Mouse (Mus musculus): ENCODE data around the gene Rnf212b.
"Not testable (repeated sequence)": the region's sequence is repeated elsewhere in the genome, so short reads cannot be mapped to it uniquely, and the experiment has no call there.

The Rnf212b gene

DNA sequence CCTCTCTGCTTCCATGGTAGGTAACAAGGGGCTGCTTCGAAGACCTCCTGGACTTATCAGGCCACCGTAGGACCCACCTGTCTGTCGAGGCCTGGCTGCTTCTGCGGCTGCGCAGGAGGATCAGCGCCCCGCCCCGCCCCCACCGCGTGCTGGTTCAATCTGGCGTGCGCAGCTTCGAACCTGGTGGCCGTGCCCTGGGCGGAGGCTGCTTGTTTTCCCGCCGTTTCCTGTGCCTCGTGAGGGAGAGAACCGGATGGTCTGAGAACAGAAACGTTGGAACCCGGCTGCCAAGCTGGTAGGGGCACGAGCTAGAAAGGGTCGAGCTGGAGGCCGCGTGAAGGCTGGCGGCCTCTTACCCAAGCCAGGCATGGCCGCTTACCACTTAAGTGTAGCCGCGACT lies at the start of gene Rnf212b:
Rnf212b (plus strand) TSS at position 151 of the 400 bp plus-strand sequence.
- no peak for DNase-seq (ENCODE audit: low read depth, low spot score)

DNA sequence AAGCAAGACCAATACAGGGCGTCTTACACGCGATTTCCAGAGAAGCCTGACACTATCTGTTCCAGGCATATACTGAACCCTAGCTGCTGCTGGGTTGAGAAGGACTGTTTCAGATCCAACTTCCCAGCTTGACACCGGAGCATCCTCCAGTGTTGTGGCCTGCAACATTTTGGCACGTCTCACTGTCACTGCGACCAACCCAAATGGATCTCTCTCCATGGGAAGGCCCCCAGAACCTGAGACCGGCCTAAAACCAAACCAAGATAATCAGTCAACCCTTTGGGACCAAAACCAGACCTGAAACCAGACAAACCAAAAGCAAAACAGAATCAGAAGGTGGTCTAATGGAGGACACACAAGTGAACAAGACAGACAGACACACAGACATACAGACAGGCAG lies 47.0 kb upstream of the Rnf212b start:
- not testable (repeated sequence) for DNase-seq (ENCODE audit: low read depth, low spot score)

DNA sequence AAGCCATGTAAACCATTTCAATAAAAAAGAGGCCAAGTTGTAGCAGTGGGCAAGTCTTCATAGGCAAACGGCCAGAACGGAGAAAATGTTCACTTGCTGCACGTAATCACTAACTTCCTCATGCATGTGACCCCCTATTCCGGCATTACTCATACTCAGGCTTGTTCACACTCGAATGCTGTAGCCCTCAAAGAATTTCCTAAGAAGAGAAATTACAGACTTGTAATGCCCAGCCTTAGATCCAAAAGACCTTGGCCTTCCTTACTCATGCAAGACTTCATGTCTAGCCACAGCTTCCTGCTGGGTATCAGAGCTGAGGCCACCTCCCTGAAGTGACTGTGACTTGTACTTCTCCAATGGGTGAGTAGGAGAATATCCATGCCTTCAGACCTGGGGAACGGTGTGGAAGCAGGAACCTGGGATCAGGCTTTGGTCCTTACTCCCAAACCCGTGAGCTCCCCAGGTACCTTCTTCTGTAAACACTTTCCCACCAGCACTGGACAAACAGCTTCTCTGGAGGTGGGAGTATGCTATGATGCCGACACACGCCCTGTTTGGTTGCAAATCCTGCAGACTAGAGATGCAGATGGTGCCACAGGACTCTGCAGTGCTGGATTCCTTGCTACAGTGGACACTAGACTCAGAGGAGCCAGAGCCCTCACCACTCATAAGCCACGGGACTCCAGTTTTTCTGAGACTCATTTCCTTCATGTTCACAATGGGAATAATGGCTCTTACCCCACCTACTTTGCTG lies 45.5 kb upstream of the Rnf212b start:
- no peak for DNase-seq (ENCODE audit: low read depth, low spot score)

- DNase-seq (ENCODE audit: low read depth, low spot score) = no peak
Measured at GRCm38 (mm10) chr14:54769068-54769425, 44.9 kb upstream of the Rnf212b start.

- DNase-seq (ENCODE audit: low read depth, low spot score) = no peak
Measured at GRCm38 (mm10) chr14:54770373-54770772, 43.6 kb upstream of the Rnf212b start.

DNA sequence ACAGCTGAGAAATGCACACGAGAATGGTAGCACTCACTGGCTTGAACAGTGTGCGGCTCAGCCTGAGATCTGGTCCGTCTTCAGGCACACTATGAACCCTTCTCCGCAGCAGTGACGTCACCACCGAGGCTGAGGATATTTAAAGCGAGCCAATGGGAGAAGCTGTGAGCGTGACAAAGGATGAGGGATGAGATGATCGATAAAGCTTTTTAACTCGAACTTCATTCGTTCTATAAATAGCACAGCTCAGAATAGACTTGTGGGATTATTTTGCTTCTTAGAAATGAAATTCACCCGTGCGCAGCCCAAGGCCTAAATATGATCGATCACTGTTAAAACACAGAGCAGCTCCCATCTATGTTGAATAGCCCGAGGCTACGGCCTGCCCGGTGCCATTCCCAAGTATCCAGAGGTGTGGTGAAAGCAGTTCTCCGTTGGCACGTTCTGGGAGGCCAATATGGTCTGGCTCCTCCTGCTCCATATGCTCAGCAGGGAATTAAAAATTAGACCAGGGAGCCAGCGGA lies 41.5 kb upstream of the Rnf212b start:
- no peak for DNase-seq (ENCODE audit: low read depth, low spot score)

DNA sequence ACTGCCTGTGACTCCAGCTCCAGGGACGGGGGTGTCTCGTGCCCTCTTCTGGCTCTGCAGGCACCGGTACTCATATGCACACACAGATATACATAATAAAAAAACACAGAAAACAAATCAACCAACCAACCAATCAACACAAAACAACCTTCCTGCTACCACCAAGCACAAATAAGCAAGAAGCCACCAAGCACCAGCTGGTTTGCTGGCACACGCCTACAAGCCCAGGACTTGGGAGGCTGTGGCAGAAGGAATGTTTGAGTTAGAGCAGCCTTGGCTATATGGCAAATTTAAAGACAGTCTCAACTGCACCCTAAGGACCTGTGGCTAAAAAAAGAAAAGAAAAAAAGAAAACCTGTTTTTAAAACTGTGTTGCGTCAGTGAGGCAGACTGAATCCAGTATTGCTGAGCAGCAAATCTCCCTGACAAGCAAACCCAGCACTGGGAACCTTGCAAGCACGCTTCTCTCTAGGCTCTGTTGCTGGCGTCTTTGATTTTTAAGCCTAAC lies 38.4 kb upstream of the Rnf212b start:
- no peak for DNase-seq (ENCODE audit: low read depth, low spot score)

GRCm38 (mm10) chr14:54776768-54777167 lies 37.2 kb upstream of the Rnf212b start:
- no peak for DNase-seq (ENCODE audit: low read depth, low spot score)

- no peak for DNase-seq (ENCODE audit: low read depth, low spot score)
Measured at GRCm38 (mm10) chr14:54777893-54778292, 36.0 kb upstream of the Rnf212b start.

DNA sequence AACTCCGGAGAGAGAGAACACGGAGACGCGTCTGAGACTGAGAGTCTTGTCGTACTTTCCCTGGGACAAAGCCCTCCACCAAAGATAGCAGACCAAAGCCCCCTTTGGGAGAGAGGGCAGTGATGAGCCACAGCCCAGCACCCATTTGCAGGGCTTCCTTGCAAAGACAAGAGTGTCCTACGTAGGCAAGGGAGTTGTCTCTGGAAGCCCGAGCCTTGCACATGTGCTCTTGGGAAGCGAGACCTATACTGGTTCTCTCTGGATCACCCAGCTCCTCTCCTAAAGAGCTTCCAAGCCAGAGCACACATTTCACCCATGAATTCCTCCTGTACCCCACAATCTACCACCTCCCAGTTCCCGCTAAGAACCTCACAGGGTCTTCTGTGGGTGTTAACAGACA lies 33.9 kb upstream of the Rnf212b start:
- DNase-seq (ENCODE audit: low read depth, low spot score) = no peak

GRCm38 (mm10) chr14:54780836-54781609 lies 32.9 kb upstream of the Rnf212b start:
- no peak for DNase-seq (ENCODE audit: low read depth, low spot score)

GRCm38 (mm10) chr14:54781610-54782365 lies 32.2 kb upstream of the Rnf212b start, which contains the start of gene Slc7a8:
Gene Slc7a8, minus strand, starts transcription at chr14:54781946.
- no peak for DNase-seq (ENCODE audit: low read depth, low spot score)

- no peak for DNase-seq (ENCODE audit: low read depth, low spot score)
Measured at GRCm38 (mm10) chr14:54782971-54783370, 31.0 kb upstream of the Rnf212b start.

- peak; percentile 60 for DNase-seq (ENCODE audit: low read depth, low spot score)
Measured at GRCm38 (mm10) chr14:54785898-54786297, 28.0 kb upstream of the Rnf212b start.

- no peak for DNase-seq (ENCODE audit: low read depth, low spot score)
Measured at GRCm38 (mm10) chr14:54786489-54786888, 27.5 kb upstream of the Rnf212b start.

- DNase-seq (ENCODE audit: low read depth, low spot score) = no peak
Measured at GRCm38 (mm10) chr14:54787226-54787625, 26.7 kb upstream of the Rnf212b start.

DNA sequence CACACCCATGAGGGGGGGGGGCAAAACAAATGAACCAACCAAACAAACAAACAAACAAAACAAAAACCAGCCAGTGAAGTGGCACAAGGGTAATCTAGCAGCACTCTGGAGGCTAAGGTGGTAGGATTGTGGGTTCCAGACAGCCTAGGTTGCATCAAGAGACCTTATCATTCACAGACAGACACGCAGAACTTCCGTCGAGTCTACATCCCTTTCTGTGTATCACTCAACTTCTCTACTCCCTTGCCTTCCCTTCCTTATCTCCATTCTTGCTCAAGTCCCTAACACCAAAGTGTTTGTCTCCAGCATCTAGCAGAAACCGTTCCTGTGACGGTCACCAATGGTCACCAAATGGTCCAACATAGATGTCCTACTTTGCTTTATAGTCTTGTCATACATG lies 25.7 kb upstream of the Rnf212b start:
- no peak for DNase-seq (ENCODE audit: low read depth, low spot score)

GRCm38 (mm10) chr14:54792166-54792565 lies 21.8 kb upstream of the Rnf212b start:
- no peak for DNase-seq (ENCODE audit: low read depth, low spot score)

DNA sequence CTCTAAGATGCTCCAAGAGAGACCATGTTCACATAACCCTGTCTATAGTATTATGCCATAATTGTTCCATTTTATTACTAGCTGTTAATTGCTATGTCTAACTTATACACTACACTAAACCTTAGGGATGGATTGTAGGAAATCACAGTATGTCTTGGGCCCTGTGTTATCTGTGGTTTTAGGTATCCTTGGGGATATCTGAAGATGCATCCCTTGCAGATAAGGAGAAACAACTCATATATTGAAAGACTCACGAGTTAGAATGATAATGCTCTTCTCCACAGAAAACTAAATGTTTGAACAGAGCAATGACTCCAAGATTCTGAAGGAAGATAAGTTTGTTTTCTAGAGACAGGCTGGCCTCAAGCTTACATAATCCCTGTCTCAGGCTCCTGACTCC lies 20.6 kb upstream of the Rnf212b start:
- DNase-seq (ENCODE audit: low read depth, low spot score) = no peak

DNA sequence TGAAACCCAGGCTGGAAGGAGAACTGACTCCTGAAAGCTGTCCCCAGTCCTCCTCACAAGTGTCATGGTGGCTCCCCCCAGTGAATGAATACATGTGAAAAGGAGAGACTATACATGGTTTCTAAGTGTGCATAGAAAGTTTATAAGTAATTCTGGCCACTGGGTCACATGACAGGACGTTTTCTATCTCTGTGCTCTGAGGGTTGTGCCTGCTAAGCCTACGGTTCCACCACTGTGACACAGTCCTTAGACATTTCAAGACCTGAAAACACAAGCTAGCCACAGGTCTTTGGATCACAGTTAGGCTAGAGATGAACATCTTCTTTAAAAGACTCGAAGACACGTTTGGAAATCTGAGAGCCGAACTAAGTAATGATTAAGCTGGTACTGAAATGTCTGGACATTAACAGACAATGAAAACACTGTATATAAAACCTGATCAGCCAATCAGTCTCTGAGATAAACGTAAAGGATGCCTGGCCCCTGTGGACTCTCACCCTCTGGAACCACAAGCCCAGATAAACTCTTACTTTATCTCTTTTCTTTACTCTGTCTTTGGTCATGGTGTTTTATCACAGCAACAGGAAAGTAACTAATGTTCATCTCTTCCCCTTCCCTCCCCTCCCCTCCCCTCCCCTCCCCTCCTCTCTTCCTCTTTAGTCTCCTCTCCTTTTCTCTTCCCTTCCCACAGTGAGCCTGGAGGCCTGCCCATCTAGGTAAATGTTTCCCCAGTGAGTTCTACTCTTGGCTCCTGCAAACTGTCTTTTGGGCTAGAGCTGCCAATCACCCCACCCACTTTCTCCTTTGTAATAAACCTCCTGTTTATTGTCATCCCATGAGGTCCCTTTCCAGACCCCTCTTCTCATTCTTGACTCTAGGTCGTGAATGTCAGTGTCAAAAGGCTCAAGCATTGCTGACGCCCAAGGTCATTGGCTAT lies 19.8 kb upstream of the Rnf212b start:
- no peak for DNase-seq (ENCODE audit: low read depth, low spot score)

- DNase-seq (ENCODE audit: low read depth, low spot score) = no peak
Measured at GRCm38 (mm10) chr14:54795901-54796300, 18.0 kb upstream of the Rnf212b start.
